Mouse (Mus musculus) gastrocnemius, adult 8-10 months (tissue): ENCODE data around the gene Hist1h2af. TPM values are rescaled to one million over a fixed set of nuclear protein-coding genes. Genes with fewer than 3 reads are reported as not detected.
"Not testable (repeated sequence)": the region's sequence is repeated elsewhere in the genome, so short reads cannot be mapped to it uniquely, and the experiment has no call there.

Experiments used
- DNase-seq, 2 experiments: peaks; one replicate each; pipeline ENCODE4 v3.0.0; 2022; ENCODE audit warnings: low spot score in 2 of 2
- microRNA-seq: library from miRNA; unstranded; fragments of <30 nt; microRNA quantifications from one replicate; pipeline ENCODE4 v1.2.0, GENCODE M21; 2022
- total RNA-seq, 4 experiments: library from RNA; stranded (reverse); gene quantifications; 2 replicates each; pipeline ENCODE4 v1.2.4; 2022

Gene Hist1h2af
- total RNA-seq, 4 experiments from 2014 or later, result 1.5 TPM; not detected in 3

DNA sequence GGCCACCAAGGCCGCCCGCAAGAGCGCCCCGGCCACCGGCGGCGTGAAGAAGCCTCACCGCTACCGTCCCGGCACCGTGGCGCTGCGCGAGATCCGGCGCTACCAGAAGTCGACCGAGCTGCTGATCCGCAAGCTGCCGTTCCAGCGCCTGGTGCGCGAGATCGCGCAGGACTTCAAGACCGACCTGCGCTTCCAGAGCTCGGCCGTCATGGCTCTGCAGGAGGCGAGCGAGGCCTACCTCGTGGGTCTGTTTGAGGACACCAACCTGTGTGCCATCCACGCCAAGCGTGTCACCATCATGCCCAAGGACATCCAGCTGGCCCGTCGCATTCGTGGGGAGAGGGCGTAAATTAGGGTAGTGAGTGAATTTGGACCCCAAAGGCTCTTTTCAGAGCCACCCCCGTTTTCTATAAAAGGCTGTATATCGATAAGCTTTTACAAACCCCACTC, 42.2 kb downstream of the Hist1h2af start:
- not testable (repeated sequence) for DNase-seq

DNA sequence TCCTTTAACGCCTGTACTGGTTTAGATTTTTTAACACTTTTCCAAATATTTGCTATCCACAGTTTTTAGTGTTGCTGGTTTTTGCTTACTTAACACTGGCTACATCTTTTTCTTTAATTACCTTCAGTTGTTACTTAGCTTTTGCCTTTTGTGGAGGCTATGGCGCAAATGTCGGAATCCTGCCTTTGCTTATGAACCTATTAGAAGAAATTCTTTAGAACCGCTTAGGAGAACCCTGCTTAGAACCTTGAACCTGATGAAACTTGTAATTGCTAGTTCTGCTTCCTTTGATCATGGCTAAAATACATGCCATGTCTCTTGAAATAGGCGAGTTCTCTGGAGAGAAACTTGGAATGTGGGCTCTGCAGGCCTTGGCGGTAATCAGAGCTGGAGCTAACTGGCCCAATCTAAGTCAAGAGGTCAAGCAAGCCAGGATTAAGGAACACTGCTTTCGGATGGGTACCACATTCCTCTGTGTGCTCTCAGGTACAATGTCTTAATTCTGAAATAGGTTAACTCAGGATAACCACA, 42.7 kb downstream of the Hist1h2af start:
- no peak for DNase-seq

DNA sequence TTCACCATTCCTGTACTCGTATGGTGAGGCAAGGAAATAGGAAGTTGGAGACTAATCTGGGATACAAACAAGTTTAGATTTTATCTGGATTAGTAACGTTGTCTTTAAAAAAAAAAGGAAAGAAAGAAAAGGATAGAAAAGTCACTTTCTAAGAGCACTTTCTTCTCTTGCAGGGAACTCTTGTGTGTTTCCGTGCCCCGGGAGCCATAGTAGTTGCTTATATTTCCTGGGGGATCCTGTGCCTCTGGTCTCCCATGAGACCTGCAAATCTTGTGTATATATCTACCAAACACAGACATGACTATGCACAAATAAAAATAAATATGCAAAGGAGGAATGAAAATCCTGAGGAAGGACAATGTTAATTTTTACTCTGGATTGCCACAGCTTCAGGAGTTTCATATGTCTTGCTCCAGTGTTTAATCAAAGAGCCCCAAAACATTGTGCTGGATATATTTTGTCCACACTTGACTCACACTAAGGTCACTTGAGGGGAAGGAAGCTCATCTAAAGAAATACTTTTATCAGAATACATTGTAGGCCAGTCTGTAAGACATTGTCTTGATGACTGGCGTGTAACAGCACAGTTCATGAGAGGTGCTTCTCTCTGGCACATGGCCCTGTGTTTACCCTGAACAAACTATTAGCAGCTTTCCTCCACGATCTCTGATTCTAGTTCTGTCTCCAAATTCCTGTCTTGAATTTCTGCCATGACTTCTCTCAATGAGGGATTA, 43.4 kb downstream of the Hist1h2af start:
- DNase-seq, result no peak

DNA sequence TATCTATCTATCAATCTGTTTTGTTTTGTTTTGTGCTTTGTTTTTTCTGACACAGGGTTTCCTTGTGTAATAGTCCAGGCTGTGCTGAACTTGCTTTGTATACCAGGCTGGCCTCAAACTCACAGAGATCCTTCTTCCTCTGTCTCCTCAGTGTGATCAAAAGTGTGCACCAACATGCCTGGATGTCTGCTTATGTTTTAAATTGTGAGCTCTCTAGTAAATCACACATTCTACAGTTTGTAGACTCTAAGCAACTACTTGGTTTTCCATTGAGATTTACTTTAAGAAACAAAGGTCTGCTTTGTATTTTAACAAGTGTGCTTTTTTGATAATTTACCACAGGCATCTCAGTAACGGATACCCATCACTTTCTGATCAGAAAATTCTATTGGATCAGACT, 44.1 kb downstream of the Hist1h2af start:
- no peak for DNase-seq

DNA sequence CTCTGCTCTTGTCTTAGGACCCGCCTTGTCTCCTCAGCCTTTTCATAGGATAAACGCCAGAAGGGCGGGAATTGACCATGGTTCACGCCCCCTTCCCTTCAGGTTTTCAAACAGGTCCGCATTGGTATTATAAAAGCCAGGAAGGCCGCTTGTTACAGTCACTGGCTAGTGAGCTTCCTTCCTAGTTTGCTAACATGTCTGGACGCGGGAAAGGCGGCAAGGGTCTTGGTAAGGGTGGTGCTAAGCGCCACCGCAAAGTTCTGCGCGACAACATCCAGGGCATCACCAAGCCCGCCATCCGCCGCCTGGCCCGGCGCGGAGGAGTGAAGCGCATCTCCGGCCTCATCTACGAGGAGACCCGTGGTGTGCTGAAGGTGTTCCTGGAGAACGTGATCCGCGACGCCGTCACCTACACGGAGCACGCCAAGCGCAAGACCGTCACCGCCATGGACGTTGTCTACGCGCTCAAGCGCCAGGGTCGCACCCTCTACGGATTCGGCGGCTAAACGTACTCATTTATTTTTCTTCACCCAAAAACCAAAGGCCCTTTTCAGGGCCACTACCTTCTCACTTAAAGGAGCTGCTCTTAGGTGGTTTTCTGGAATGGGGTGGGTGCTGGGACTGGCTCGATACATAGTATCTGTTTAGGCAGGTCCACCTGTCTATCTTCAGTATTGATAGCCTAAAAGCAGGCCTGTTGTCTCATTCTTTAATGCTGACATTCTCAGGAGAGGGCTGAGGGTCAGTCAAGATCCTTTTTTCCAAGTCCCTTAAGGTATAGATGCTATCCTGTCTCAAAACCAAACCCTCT, 47.9 kb downstream of the Hist1h2af start, which contains the start of gene Hist1h4d:
Gene Hist1h4d, plus strand, starts transcription at position 191 of the 811 bp plus-strand sequence.
- peak; percentile 88 to 90 for DNase-seq

DNA sequence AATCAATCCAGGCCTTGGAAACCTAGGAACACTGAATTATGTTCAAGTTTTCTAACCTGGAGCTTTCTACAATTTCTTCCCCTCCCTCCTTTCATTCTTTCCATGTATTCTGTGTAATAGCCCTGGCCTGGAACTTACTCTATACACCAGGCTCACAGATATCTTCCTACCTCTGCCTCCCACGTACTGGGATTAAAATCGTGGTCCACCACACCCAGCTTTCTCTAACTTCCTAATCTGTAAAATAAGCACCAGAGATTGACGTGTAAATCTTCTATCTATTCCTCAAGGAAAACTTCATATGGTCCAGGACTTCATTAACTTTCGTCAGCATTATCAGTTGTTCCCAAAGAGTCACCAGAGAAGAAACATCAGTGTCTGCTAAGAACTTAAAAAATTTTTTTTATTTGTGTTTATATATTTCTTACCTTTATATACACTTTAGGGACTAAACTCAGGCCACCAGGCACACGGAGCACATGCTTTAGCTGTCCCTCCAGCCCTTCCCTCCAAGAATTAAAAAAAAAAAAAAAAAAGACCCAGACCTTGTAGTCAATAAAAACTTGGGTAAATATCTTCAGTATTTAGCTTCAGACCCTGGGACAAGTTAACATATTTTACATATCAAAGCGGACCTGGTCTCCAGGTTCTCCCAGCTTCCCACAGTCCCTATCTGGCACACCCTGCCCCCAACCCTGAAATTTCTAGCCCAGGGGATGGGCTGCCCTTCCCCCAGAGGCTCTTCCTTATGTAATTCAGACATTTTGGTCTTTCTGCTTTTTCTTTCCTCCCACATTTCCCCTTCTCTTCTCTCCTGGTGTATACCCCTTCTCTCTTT, 48.7 kb downstream of the Hist1h2af start:
- DNase-seq, result no peak

DNA sequence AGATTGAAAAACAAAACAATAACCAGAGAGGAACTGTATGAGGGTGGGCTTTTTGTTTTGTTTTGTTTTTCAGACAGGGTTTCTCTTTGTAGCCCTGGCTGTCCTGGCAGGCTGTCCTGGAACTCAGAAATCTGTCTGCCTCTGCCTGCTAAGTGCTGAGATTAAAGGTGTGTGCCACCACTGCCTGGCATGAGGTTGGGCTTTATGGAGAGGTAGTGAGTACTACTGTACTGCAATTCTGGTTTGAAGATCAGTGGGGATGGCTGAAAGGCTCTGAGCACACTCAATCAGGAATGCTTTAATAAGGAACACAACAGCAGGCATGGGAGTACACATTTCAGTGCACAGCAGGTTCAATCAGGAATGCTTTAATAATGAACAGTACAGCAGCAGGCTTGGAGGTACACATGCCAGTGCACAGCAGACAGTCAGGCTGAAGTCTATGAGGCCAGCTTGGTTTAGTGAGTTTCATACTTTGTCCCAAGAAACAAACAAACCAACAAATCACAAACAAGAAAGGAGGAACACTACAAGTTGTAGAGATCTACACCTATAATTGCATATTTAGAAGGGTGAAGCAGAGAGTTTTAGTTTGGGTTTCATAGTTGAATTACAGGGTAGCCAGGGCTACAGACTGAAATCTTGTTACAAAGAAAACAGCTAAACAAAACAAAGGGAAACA, 49.8 kb downstream of the Hist1h2af start:
- no peak for DNase-seq

Small RNA genes lying within 50 kb of the gene (microRNA-seq; reads per million reads assigned to microRNA genes)
- gene Gm44297, result not detected
- not detected for gene Gm44359
- gene Gm44394, result not detected
- not detected for gene n-TStga1

Other genes with a start within 250 kb of the Hist1h2af start
- gene Zfp322a, start 164.7 kb upstream of the Hist1h2af start, total RNA-seq, result 10 to 100 TPM in 1 of 4 experiments, 1 to 10 TPM in 3; 7.2 to 11.7 (median 8.3) TPM
- gene Abt1, start 110.0 kb upstream of the Hist1h2af start, total RNA-seq, result 1 to 10 TPM; 3.2 to 4.8 (median 4.0) TPM
- gene Btn1a1, start 68.0 kb upstream of the Hist1h2af start, total RNA-seq, result not detected
- gene Btn2a2, start 45.0 kb upstream of the Hist1h2af start, total RNA-seq, result not detected
- 100 to 1,000 TPM; 131 to 174 (median 160) TPM for gene Hist1h4h, start 2.9 kb upstream of the Hist1h2af start, total RNA-seq
- gene Hist1h3g, start 1.5 kb downstream of the Hist1h2af start, total RNA-seq, result 1 to 10 TPM in 1 of 4 experiments, under 1 TPM in 1, not detected in 2; 0.75 to 2.2 TPM
- gene Hist1h2bh, start 9.5 kb downstream of the Hist1h2af start, total RNA-seq, result 1 to 10 TPM in 2 of 4 experiments, under 1 TPM in 2; 0.82 to 1.6 (median 1.2) TPM
- gene Hist1h3f, start 10.1 kb downstream of the Hist1h2af start, total RNA-seq, result 1 to 10 TPM; 3.1 to 5.0 (median 4.4) TPM
- gene Hist1h4f, start 17.7 kb downstream of the Hist1h2af start, total RNA-seq, result 10 to 100 TPM; 14.0 to 20.7 (median 16.1) TPM
- gene Hist1h1d, start 19.4 kb downstream of the Hist1h2af start, total RNA-seq, result 1 to 10 TPM in 3 of 4 experiments, under 1 TPM in 1; 0.87 to 1.3 (median 1.3) TPM
- 10 to 100 TPM; 14.8 to 21.5 (median 18.9) TPM for gene Hist1h3e, start 28.5 kb downstream of the Hist1h2af start, total RNA-seq
- 1 to 10 TPM in 2 of 4 experiments, under 1 TPM in 2; 0.54 to 1.1 (median 0.88) TPM for gene Hist1h2ae, start 37.3 kb downstream of the Hist1h2af start, total RNA-seq
- gene Hist1h2bg, start 37.5 kb downstream of the Hist1h2af start, total RNA-seq, result 1 to 10 TPM; 5.2 to 8.5 (median 7.2) TPM
- 1 to 10 TPM; 2.0 to 6.7 (median 5.1) TPM for gene Hist1h2bf, start 40.3 kb downstream of the Hist1h2af start, total RNA-seq
- 1 to 10 TPM in 1 of 4 experiments, not detected in 3; 2.2 TPM for gene Hist1h2ad, start 40.5 kb downstream of the Hist1h2af start, total RNA-seq
- gene Hist1h3d, start 41.9 kb downstream of the Hist1h2af start, total RNA-seq, result 1 to 10 TPM; 2.5 to 4.0 (median 3.2) TPM
- 10 to 100 TPM; 37.8 to 57.9 (median 48.1) TPM for gene Hist1h4d, start 47.7 kb downstream of the Hist1h2af start, total RNA-seq
- 10 to 100 TPM; 12.0 to 16.1 (median 12.9) TPM for gene Hist1h2be, start 87.2 kb downstream of the Hist1h2af start, total RNA-seq
- gene Hist1h1e, start 88.7 kb downstream of the Hist1h2af start, total RNA-seq, result 10 to 100 TPM; 32.8 to 56.3 (median 49.3) TPM
- 1 to 10 TPM in 1 of 4 experiments, under 1 TPM in 3; 0.65 to 1.1 (median 0.86) TPM for gene Hist1h2ac, start 150.0 kb downstream of the Hist1h2af start, total RNA-seq
- 10 to 100 TPM; 59.5 to 67.1 (median 62.0) TPM for gene Hist1h2bc, start 150.3 kb downstream of the Hist1h2af start, total RNA-seq
- gene Hist1h1t, start 161.9 kb downstream of the Hist1h2af start, total RNA-seq, result not detected
- gene Hist1h4c, start 164.5 kb downstream of the Hist1h2af start, total RNA-seq, result 10 to 100 TPM; 66.4 to 87.5 (median 79.3) TPM
- gene Hfe, start 176.9 kb downstream of the Hist1h2af start, total RNA-seq, result 10 to 100 TPM; 23.6 to 29.2 (median 27.1) TPM
- gene Hist1h1c, start 204.9 kb downstream of the Hist1h2af start, total RNA-seq, result 100 to 1,000 TPM; 196 to 246 (median 227) TPM
- gene Hist1h3c, start 211.7 kb downstream of the Hist1h2af start, total RNA-seq, result not detected
- gene Hist1h2bb, start 212.8 kb downstream of the Hist1h2af start, total RNA-seq, result 1 to 10 TPM; 1.1 to 1.6 (median 1.4) TPM
- gene Hist1h2ab, start 217.2 kb downstream of the Hist1h2af start, total RNA-seq, result 1 to 10 TPM in 2 of 4 experiments, under 1 TPM in 1, not detected in 1; 0.97 to 4.9 (median 3.5) TPM
- 1 to 10 TPM in 2 of 4 experiments, not detected in 2; 2.7 to 2.8 TPM for gene Hist1h3b, start 218.4 kb downstream of the Hist1h2af start, total RNA-seq
- 1 to 10 TPM in 2 of 4 experiments, under 1 TPM in 1, not detected in 1; 0.82 to 2.9 (median 1.8) TPM for gene Hist1h4b, start 223.1 kb downstream of the Hist1h2af start, total RNA-seq
- 1 to 10 TPM in 3 of 4 experiments, under 1 TPM in 1; 0.82 to 3.3 (median 1.8) TPM for gene Hist1h4a, start 227.3 kb downstream of the Hist1h2af start, total RNA-seq
- gene Hist1h3a, start 228.5 kb downstream of the Hist1h2af start, total RNA-seq, result 1 to 10 TPM; 3.7 to 6.9 (median 4.3) TPM
- 1 to 10 TPM in 1 of 4 experiments, under 1 TPM in 3; 0.46 to 1.1 (median 0.78) TPM for gene Hist1h1a, start 229.8 kb downstream of the Hist1h2af start, total RNA-seq
- not detected for gene Trim38, start 236.0 kb downstream of the Hist1h2af start, total RNA-seq